In the genomic region with DNA sequence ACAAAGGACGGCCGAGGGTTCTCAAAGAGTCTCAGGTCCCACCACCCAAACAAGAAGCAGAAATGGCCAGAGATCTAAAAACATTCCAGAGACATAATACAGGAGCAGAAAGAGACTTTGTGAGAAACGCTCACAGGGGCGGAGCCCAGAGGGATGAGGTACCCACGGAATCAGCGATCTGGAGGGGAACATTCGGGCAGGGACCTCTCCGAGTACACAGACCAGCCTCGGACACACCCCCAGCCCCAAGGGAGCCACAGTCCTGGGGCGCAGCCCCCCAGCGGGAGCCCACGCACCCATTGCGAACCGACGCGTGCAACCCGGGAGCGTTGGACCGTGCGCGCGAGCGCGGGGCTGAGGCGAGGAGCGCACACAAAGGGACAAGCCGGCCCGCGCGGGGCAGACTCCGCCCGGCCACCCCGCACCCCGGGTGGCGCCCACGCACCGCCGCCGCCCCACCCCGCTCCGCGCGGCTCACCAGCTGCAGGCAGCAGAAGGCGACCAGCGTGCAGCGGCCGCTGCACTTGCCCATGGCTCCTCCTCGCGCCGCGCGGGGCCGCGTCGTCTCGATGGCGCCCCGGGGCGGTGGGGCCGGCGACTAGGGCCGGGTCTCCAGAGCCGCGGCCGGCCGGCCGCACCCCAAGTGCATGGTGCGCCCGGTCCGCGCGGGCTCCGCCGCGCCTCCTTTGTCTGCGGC, we compare ENCODE assay signal across 8 mouse cellular contexts. TPM values are rescaled to one million over a fixed set of nuclear protein-coding genes. Genes with fewer than 3 reads are reported as not detected.
A peak's percentile ranks its signal among the peaks of the same experiment; 100 is the strongest.
DNase-seq lines count a peak whose midpoint lies in the region; ATAC-seq and TF ChIP-seq lines count a peak whose summit lies in the region.

No protein-coding gene starts in this region.

- H3K9ac ChIP-seq in hindbrain, embryonic 15.5 days, result peak overlapping the region; percentile 94
- H3K9ac ChIP-seq in midbrain, embryonic 12.5 days (replicated peaks), result peak overlapping the region; percentile 99

- peak in 1 of 2 experiments; percentile 29 for DNase-seq in layer of hippocampus, adult 2 months (ENCODE audit: low spot score in 2 of 2)
- DNase-seq in layer of hippocampus, adult 11-12 months (ENCODE audit: low spot score), result no peak
- no peak for DNase-seq in Patski (ENCODE audit: low read depth, low spot score)
- DNase-seq in embryo, embryonic 9.5 days (ENCODE audit: extremely low spot score), result peak; percentile 54
- DNase-seq in layer of hippocampus, adult 18-20 months (ENCODE audit: low spot score in 2 of 2), result no peak
- no peak for DNase-seq in natural killer cell, adult 2 months (ENCODE audit: low spot score in 2 of 2)

- in situ Hi-C loops in Patski (cut with MboI; ENCODE audit: low pct_unique_long_range_greater_than_20kb), result no loop called here

- POLR2A ChIA-PET in Patski (lab: Charles Lee), result no interaction called here

- WGBS in hindbrain, embryonic 15.5 days, result under 1% methylated on average over 42 of the region's 76 CpGs
- WGBS in midbrain, embryonic 12.5 days, result under 1% methylated on average over 59 of the region's 76 CpGs

- peak; percentile 23 for ATAC-seq in Patski
- peak; percentile 69 for ATAC-seq in hindbrain, embryonic 15.5 days (ENCODE audit: low FRiP score, low read depth)
- ATAC-seq in midbrain, embryonic 12.5 days (ENCODE audit: low FRiP score, low read depth), result peak; percentile 67

- no peak for TF ChIP-seq CTCF in layer of hippocampus, adult 2 months (conservative IDR thresholded peaks at IDR 0.05)
- no peak for TF ChIP-seq CTCF in Patski (IDR thresholded peaks at IDR 0.05)

- H3K27me3 ChIP-seq in Patski, result no peaks in the 10 kb centered on the region
- H3K27me3 ChIP-seq in hindbrain, embryonic 15.5 days, result 0 out of 2 replicates have a peak, but pooled peaks cover 2% of the 10 kb centered on the region
- H3K27me3 ChIP-seq in midbrain, embryonic 12.5 days, result peaks cover 14% of the 10 kb centered on the region; the same call in 1 of the 2 replicates

- H3K4me3 ChIP-seq in layer of hippocampus, adult 2 months, result peak overlapping the region; percentile 67
- H3K4me3 ChIP-seq in hindbrain, embryonic 15.5 days, result peak overlapping the region; percentile 84
- peak overlapping the region; percentile 94 for H3K4me3 ChIP-seq in midbrain, embryonic 12.5 days

- H3K4me2 ChIP-seq in hindbrain, embryonic 15.5 days, result peak overlapping the region; percentile 85
- H3K4me2 ChIP-seq in midbrain, embryonic 12.5 days (replicated peaks), result peak overlapping the region; percentile 80

- peak overlapping the region; percentile 86 for H3K27ac ChIP-seq in layer of hippocampus, adult 2 months
- H3K27ac ChIP-seq in hindbrain, embryonic 15.5 days (replicated peaks), result peak overlapping the region; percentile 87
- peak overlapping the region; percentile 88 for H3K27ac ChIP-seq in midbrain, embryonic 12.5 days (replicated peaks)

- CTCF ChIA-PET in Patski (lab: Charles Lee), result interaction anchor here (1.5 kb wide), 1 partner anchor 9 kb away, joined by 3 read pairs; no protein-coding TSS in a partner anchor

- no peaks in the 10 kb centered on the region for H3K36me3 ChIP-seq in hindbrain, embryonic 15.5 days
- H3K36me3 ChIP-seq in midbrain, embryonic 12.5 days, result no peaks in the 10 kb centered on the region

- H3K9me3 ChIP-seq in hindbrain, embryonic 15.5 days, result no peaks in the 10 kb centered on the region
- no peaks in the 10 kb centered on the region for H3K9me3 ChIP-seq in midbrain, embryonic 12.5 days

- H3K4me1 ChIP-seq in hindbrain, embryonic 15.5 days (replicated peaks), result peaks cover 41% of the 10 kb centered on the region
- peaks cover 41% of the 10 kb centered on the region for H3K4me1 ChIP-seq in midbrain, embryonic 12.5 days

RNA-seq across cellular contexts. Expression of a gene that starts 0.5 kb away (rescaled TPM):
- 10 to 100 TPM; 34.5 to 35.5 TPM for total RNA-seq in layer of hippocampus, adult 2 months (2021)
- 8.1 TPM for polyA plus RNA-seq in Patski (2021)
- 11.7 and 12.6 TPM in 2 replicates for polyA plus RNA-seq in hindbrain, embryonic 15.5 days (2015; fragmentation: Nextera tagmentation; extraction: Ambion mirVana)
- 16.6 and 17.0 TPM in 2 replicates for polyA plus RNA-seq in midbrain, embryonic 12.5 days (2016; fragmentation: Nextera tagmentation; extraction: Ambion mirVana)
- 10 to 100 TPM; 35.5 to 37.1 TPM for total RNA-seq in layer of hippocampus, adult 18-20 months (2021)
